Mouse (Mus musculus) liver, embryonic 13.5 days (tissue): Measurements from ENCODE around the gene Glcci1. TPM values are rescaled to one million over a fixed set of nuclear protein-coding genes. Genes with fewer than 3 reads are reported as not detected.

ENCODE experiments used
- ATAC-seq: fragments of 200-750 bp; cut with Nextera tagmentation; 2 replicates; pipeline ENCODE4 v1.8.0; 2017; ENCODE audit warnings: low read depth, mild to moderate bottlenecking, moderate number of reproducible peaks, moderate library complexity
- DNase-seq: peaks from one replicate; pipeline ENCODE4 v3.0.0; 2022
- H3K27ac ChIP-seq: fragments of 300-500 bp; sonication (generic); 2 replicates; pipeline ENCODE4 v1.5.1; 2015; ENCODE audit warnings: moderate library complexity, mild to moderate bottlenecking, inconsistent platforms
- H3K27me3 ChIP-seq: fragments of 300-500 bp; sonication (generic); 2 replicates; pipeline ENCODE4 v1.6.1; 2015; ENCODE audit warnings: mild to moderate bottlenecking, inconsistent platforms
- H3K36me3 ChIP-seq: fragments of 300-500 bp; sonication (generic); 2 replicates; pipeline ENCODE4 v1.6.1; 2015; ENCODE audit warnings: mild to moderate bottlenecking, inconsistent platforms
- H3K4me1 ChIP-seq: fragments of 300-500 bp; sonication (generic); replicated peaks from 2 replicates; pipeline ENCODE4 v1.6.1; 2015; ENCODE audit warnings: inconsistent platforms
- H3K4me2 ChIP-seq: fragments of 300-500 bp; sonication (generic); 2 replicates; pipeline ENCODE4 v1.6.1; 2015; ENCODE audit warnings: inconsistent platforms, mild to moderate bottlenecking, moderate library complexity
- H3K4me3 ChIP-seq: fragments of 300-500 bp; sonication (generic); replicated peaks from 2 replicates; pipeline ENCODE4 v1.5.1; 2015; ENCODE audit warnings: mild to moderate bottlenecking, inconsistent platforms
- H3K9ac ChIP-seq: fragments of 300-500 bp; sonication (generic); 2 replicates; pipeline ENCODE4 v1.6.1; 2015; ENCODE audit warnings: mild to moderate bottlenecking, inconsistent platforms
- H3K9me3 ChIP-seq: fragments of 300-500 bp; sonication (generic); replicated peaks from 2 replicates; pipeline ENCODE4 v1.6.1; 2016; ENCODE audit warnings: inconsistent platforms
- WGBS: fragments of 180-500 bp; shearing (Covaris S2); methylation state at CpG from one replicate; pipeline ENCODE4 v1.1.7; 2015; ENCODE audit not compliant: insufficient replicate concordance; 5-methylcytosine and 5-hydroxymethylcytosine counted together
- polyA plus RNA-seq: library from polyadenylated mRNA; unstranded; fragments of >200 nt; fragmentation: Nextera tagmentation; extraction: Ambion mirVana; gene quantifications from 2 replicates; pipeline ENCODE4 v1.2.1, GENCODE M21; 2015

The Glcci1 gene
- polyA plus RNA-seq, 1 experiment from 2014 or later = 1.1 TPM

DNA sequence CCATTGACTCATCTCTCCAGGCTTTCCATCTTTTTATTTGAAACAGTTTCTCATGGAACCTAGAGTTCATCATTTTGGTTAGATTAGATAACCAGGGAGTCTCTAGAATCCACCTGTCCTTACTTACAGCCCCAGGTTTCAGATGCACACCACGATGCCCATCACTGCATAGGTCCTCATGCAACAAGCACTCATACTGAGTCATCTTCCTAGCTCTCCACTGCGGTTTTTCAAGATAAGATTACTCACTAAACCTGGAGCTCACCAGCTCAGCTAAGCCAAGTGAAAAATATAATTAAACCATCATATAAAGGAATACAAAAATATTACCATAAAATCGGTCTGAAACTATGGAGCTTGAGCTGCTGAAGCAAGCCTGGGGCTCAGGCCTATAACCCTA is 74.5 kb downstream of the Glcci1 start:
- H3K36me3 ChIP-seq = no peaks in the 10 kb centered on the region
- DNase-seq = no peak
- 67% methylated on average over 3 of the region's 3 CpGs for WGBS
- no peak overlapping the region for H3K9ac ChIP-seq
- no peaks in the 10 kb centered on the region for H3K9me3 ChIP-seq
- no peak for ATAC-seq
- no peaks in the 10 kb centered on the region for H3K27me3 ChIP-seq
- no peak overlapping the region for H3K4me2 ChIP-seq
- no peaks in the 10 kb centered on the region for H3K4me1 ChIP-seq
- no peak overlapping the region for H3K27ac ChIP-seq
- no peak overlapping the region for H3K4me3 ChIP-seq

GRCm38 (mm10) chr6:8591665-8592064 is 82.3 kb downstream of the Glcci1 start:
- WGBS = 87% methylated on average over 9 of the region's 9 CpGs

GRCm38 (mm10) chr6:8617369-8617768 is 108.0 kb downstream of the Glcci1 start:
- no peak overlapping the region for H3K4me2 ChIP-seq
- no peaks in the 10 kb centered on the region for H3K27me3 ChIP-seq
- DNase-seq (no peak), ATAC-seq (no peak)
- no peak overlapping the region for H3K9ac ChIP-seq
- H3K27ac ChIP-seq = no peak overlapping the region
- no peaks in the 10 kb centered on the region for H3K36me3 ChIP-seq
- no peaks in the 10 kb centered on the region for H3K9me3 ChIP-seq
- no peak overlapping the region for H3K4me3 ChIP-seq
- peaks cover 14% of the 10 kb centered on the region for H3K4me1 ChIP-seq
- WGBS = 38% methylated on average over 2 of the region's 2 CpGs

More at GRCm38 (mm10) chr6:8591665-8592064, 82.3 kb downstream of the Glcci1 start:
- no peaks in the 10 kb centered on the region for H3K36me3 ChIP-seq
- no peak overlapping the region for H3K4me2 ChIP-seq
- DNase-seq (no peak), ATAC-seq (no peak)
- H3K9ac ChIP-seq = no peak overlapping the region
- no peaks in the 10 kb centered on the region for H3K27me3 ChIP-seq
- no peaks in the 10 kb centered on the region for H3K4me1 ChIP-seq
- no peak overlapping the region for H3K4me3 ChIP-seq
- no peaks in the 10 kb centered on the region for H3K9me3 ChIP-seq
- no peak overlapping the region for H3K27ac ChIP-seq

- Histone ChIP-seq H3K4me3 (no peak overlapping the region), H3K4me1 (peaks cover 14% of the 10 kb centered on the region), H3K9me3 (no peaks in the 10 kb centered on the region), H3K4me2 (no peak overlapping the region), H3K9ac (no peak overlapping the region), H3K36me3 (no peaks in the 10 kb centered on the region), H3K27me3 (no peaks in the 10 kb centered on the region), H3K27ac (no peak overlapping the region)
- no peak for DNase-seq
- WGBS = 54% methylated on average over 4 of the region's 4 CpGs
- peak; percentile 77 for ATAC-seq
Measured at GRCm38 (mm10) chr6:8619582-8620350, 110.4 kb downstream of the Glcci1 start.

DNA sequence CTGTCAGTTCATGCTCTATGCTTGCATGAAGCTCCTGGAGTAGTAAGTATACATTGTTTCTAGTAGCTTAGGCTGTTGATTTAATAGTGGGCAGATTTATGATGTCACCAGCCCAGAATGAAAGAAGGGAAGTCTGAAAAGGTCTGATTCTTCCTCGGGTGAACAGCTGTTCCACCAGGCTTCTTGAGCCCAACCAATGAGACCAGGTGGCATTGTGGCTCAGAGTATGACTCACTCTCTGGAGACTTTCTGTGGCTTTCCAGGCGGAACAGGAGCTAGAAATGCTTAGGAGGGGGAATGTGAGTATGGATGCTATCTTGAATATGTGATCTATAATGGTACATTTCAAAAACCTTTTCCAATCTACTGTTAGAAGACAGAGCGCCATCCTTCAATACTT is 113.6 kb downstream of the Glcci1 start:
- no peaks in the 10 kb centered on the region for H3K36me3 ChIP-seq
- no peak overlapping the region for H3K9ac ChIP-seq
- peaks cover 14% of the 10 kb centered on the region for H3K4me1 ChIP-seq
- H3K9me3 ChIP-seq = no peaks in the 10 kb centered on the region
- no peak overlapping the region for H3K4me3 ChIP-seq
- no peak for ATAC-seq
- H3K4me2 ChIP-seq = no peak overlapping the region
- H3K27ac ChIP-seq = no peak overlapping the region
- no peaks in the 10 kb centered on the region for H3K27me3 ChIP-seq
- no peak for DNase-seq
- WGBS = 62% methylated on average over 3 of the region's 3 CpGs

- Histone ChIP-seq H3K4me3 (no peak overlapping the region), H3K36me3 (no peaks in the 10 kb centered on the region), H3K9me3 (no peaks in the 10 kb centered on the region), H3K9ac (no peak overlapping the region), H3K27ac (no peak overlapping the region), H3K4me1 (peaks cover 11% of the 10 kb centered on the region), H3K27me3 (no peaks in the 10 kb centered on the region), H3K4me2 (no peak overlapping the region)
- ATAC-seq (no peak), DNase-seq (no peak)
- WGBS = 75% methylated on average over 8 of the region's 8 CpGs
Measured at GRCm38 (mm10) chr6:8628226-8628625, 118.8 kb downstream of the Glcci1 start.

GRCm38 (mm10) chr6:8628715-8629267 is 119.4 kb downstream of the Glcci1 start:
- H3K9me3 ChIP-seq = no peaks in the 10 kb centered on the region
- no peaks in the 10 kb centered on the region for H3K36me3 ChIP-seq
- H3K4me1 ChIP-seq = peaks cover 11% of the 10 kb centered on the region
- 70% methylated on average over 7 of the region's 7 CpGs for WGBS
- no peak overlapping the region for H3K4me2 ChIP-seq
- DNase-seq (no peak), ATAC-seq (no peak)
- H3K4me3 ChIP-seq = no peak overlapping the region
- no peak overlapping the region for H3K9ac ChIP-seq
- no peaks in the 10 kb centered on the region for H3K27me3 ChIP-seq
- H3K27ac ChIP-seq = no peak overlapping the region

DNA sequence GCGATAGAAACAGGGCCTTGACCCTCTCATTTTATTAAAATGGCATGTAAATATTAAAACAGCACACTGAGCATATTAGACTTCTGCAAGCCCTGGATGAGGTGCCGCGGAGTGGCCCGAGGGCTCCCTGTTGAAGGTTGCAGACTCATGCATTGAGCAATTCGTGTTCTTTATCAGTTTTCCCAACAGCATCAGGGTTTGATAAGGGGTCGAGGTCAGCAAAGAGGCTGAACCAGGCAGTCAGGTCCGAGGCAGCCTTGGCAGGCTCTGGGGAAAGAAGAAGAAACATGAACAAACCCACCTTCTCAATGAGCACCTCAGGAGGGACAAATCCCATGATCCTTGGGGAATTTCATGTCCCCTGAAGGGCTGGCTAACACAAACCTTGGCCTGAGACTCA is 121.1 kb downstream of the Glcci1 start:
- Histone ChIP-seq H3K4me1 (peaks cover 11% of the 10 kb centered on the region), H3K36me3 (no peaks in the 10 kb centered on the region), H3K9me3 (no peaks in the 10 kb centered on the region), H3K4me3 (no peak overlapping the region), H3K4me2 (no peak overlapping the region), H3K27ac (no peak overlapping the region), H3K9ac (no peak overlapping the region), H3K27me3 (no peaks in the 10 kb centered on the region)
- ATAC-seq (no peak), DNase-seq (no peak)
- 32% methylated on average over 7 of the region's 7 CpGs for WGBS

- H3K4me2 ChIP-seq = no peak overlapping the region
- H3K27ac ChIP-seq = no peak overlapping the region
- no peaks in the 10 kb centered on the region for H3K27me3 ChIP-seq
- peaks cover 11% of the 10 kb centered on the region for H3K4me1 ChIP-seq
- H3K4me3 ChIP-seq = no peak overlapping the region
- DNase-seq (no peak), ATAC-seq (no peak)
- H3K36me3 ChIP-seq = no peaks in the 10 kb centered on the region
- H3K9me3 ChIP-seq = no peaks in the 10 kb centered on the region
- WGBS = 77% methylated on average over 8 of the region's 8 CpGs
- no peak overlapping the region for H3K9ac ChIP-seq
Measured at GRCm38 (mm10) chr6:8631362-8631761, 122.0 kb downstream of the Glcci1 start.

DNA sequence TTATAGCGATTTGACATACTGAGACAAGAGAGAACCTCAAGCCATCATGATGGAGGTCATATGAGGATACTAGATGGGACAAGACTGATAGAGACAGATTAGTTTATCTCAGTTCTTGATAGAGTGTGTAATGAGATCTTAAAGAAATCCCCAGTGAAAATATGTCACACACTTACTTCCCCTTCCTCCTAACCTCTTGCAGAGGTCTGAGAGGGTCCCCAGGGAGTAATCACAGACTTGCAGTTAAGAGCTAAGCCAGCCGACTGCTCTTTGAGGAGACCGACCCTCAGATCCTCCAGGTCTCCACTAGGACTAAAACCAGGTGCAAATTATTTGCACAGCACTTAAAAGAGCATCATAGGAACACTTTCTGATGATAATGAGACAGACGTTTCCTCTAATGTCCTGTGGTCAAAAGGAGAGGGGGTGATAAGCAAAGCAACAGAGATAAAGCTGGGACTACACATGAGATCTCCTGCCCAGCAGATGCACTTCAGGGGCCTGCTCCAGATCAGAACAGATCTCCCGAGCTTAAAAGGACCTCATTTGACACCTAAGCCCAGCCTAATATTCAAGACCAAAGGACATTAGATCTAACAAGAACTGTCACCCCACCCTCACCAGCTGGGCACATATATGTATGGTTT is 122.7 kb downstream of the Glcci1 start:
- WGBS = 28% methylated on average over 5 of the region's 5 CpGs
- Histone ChIP-seq H3K27ac (no peak overlapping the region), H3K9ac (no peak overlapping the region), H3K4me2 (no peak overlapping the region), H3K4me3 (no peak overlapping the region), H3K4me1 (peaks cover 11% of the 10 kb centered on the region), H3K9me3 (no peaks in the 10 kb centered on the region), H3K36me3 (no peaks in the 10 kb centered on the region), H3K27me3 (no peaks in the 10 kb centered on the region)
- ATAC-seq = peak; percentile 71
- no peak for DNase-seq

GRCm38 (mm10) chr6:8632701-8633100 is 123.3 kb downstream of the Glcci1 start:
- Histone ChIP-seq H3K27me3 (no peaks in the 10 kb centered on the region), H3K9ac (no peak overlapping the region), H3K36me3 (no peaks in the 10 kb centered on the region), H3K4me2 (no peak overlapping the region), H3K4me1 (peaks cover 11% of the 10 kb centered on the region), H3K27ac (no peak overlapping the region), H3K4me3 (no peak overlapping the region), H3K9me3 (no peaks in the 10 kb centered on the region)
- ATAC-seq = no peak
- 58% methylated on average over 4 of the region's 4 CpGs for WGBS
- DNase-seq = no peak
